Mouse (Mus musculus): Measurements from ENCODE around the gene Vmac.

Gene Vmac

GRCm38 (mm10) chr17:56688045-56688444, 29.8 kb downstream of the Vmac start:
- DNase-seq (ENCODE audit: low read depth, low spot score) = no peak

- DNase-seq (ENCODE audit: low read depth, low spot score) = no peak
Observed at GRCm38 (mm10) chr17:56686801-56687200, 31.0 kb downstream of the Vmac start.

- DNase-seq (ENCODE audit: low read depth, low spot score) = no peak
Observed at GRCm38 (mm10) chr17:56684649-56685048, 33.2 kb downstream of the Vmac start.

- no peak for DNase-seq (ENCODE audit: low read depth, low spot score)
Observed at GRCm38 (mm10) chr17:56683546-56684140, 34.2 kb downstream of the Vmac start.

- no peak for DNase-seq (ENCODE audit: low read depth, low spot score)
Observed at GRCm38 (mm10) chr17:56682880-56683279, 34.9 kb downstream of the Vmac start.

- no peak for DNase-seq (ENCODE audit: low read depth, low spot score)
Observed at GRCm38 (mm10) chr17:56681791-56682190, 36.0 kb downstream of the Vmac start.

GRCm38 (mm10) chr17:56673647-56674416, 44.0 kb downstream of the Vmac start:
- no peak for DNase-seq (ENCODE audit: low read depth, low spot score)

- DNase-seq (ENCODE audit: low read depth, low spot score) = peak; percentile 100
Observed at GRCm38 (mm10) chr17:56672941-56673646, 44.7 kb downstream of the Vmac start, which contains the start of gene Ranbp3. Gene Ranbp3 (plus strand): TSS chr17:56673294.

GRCm38 (mm10) chr17:56669766-56670165, 48.1 kb downstream of the Vmac start:
- no peak for DNase-seq (ENCODE audit: low read depth, low spot score)

- DNase-seq (ENCODE audit: low read depth, low spot score) = peak; percentile 82
Observed at GRCm38 (mm10) chr17:56668384-56669144, 49.3 kb downstream of the Vmac start.

GRCm38 (mm10) chr17:56667591-56667990, 50.2 kb downstream of the Vmac start:
- DNase-seq (ENCODE audit: low read depth, low spot score) = no peak

GRCm38 (mm10) chr17:56666384-56666783, 51.4 kb downstream of the Vmac start:
- no peak for DNase-seq (ENCODE audit: low read depth, low spot score)

GRCm38 (mm10) chr17:56664333-56664732, 53.5 kb downstream of the Vmac start:
- DNase-seq (ENCODE audit: low read depth, low spot score) = no peak

Measured in CD4-positive helper T cell, adult 2 months (primary cell).